Mouse (Mus musculus): ENCODE data around the gene BC048562.

Gene BC048562

DNA sequence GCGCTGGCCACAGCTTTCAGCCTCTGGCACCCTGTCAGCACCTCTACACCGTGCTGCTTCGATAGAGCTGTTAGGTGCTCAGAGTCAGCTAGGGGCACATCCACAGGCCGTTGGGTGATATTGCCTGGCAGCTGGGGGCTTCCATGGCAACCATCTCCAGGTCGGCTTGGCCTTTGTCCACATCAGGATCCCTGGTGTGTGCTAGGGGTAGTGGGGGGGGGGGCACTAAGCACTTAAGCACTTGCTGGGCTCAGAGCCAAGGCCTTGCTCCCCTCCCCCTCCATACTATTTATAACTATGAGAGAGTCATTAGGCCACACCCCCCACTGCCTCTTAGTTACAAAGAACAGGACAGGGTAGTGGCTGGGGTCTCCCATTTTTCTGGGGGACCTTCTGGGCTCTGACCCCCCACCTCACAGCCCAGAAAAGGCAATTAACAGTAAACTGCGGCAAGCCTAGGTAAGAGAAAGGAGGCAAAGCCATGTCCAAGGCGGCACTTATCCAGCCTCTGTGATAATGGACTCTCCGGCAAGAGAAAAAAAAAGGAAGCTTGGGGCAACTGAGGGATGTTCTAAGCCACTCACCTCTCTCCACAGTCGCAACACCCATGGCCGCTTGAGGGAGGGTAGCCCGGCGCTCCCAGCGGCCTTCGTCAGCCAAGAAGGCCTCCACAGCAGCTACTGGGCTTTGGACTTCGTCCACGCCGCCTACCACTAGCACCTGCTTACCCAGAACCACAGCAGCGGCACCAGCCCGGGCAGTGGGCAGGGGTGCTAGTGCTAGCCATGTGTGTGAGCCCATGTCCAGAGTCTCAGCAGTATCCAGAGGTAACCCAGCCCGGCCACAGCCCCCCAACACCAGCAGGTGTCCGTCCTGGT is 14.2 kb downstream of the BC048562 start:
- 50% methylated on average over 21 of the region's 21 CpGs for WGBS

DNA sequence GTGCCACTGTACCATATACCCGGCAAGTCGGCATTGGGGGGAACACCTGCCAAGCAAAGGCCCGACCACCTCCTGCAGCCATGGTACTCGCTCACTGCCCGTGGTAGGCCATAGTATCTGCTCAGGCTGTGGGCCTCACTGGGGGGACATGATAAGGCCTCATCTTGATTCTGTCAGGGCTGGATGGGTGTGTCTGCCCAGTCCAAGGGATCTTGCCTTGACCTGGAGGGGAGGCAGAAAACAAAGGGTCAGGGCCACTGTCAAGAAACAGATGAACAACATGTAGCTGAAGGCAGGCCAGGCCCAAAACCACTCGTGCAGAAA is 14.8 kb downstream of the BC048562 start:
- WGBS: 86% methylated on average over 6 of the region's 6 CpGs

DNA sequence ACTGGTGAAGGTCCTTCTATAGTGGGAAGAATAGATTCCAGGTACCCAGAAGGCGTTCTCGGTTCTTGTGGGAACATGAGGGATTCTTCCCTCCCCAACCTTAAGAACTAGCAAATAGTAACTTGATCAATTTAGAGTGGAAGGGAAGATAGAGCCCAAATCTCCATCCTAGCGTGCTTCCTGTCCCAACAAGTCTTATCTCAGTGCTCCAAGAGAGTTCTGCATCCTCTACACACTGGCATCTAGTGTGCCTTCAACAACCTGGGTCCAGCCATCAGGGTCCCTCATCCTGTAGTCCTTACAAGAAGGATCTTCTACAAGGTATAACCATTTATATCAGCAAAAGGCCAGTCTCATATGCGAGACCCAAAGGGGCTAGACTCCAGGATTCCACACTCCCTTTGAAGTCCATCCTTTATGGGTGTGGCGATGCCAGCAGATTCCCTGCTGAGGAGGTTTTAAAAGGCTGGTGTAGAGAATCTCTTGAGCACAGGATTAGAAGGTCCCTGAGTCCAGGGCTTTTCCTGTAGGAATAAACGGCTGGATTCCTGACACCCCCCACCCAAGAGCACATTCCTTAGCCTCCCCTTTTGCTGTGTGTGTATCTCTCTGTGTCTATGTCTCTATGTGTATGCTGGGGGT is 15.4 kb downstream of the BC048562 start:
- 51% methylated on average over 6 of the region's 6 CpGs for WGBS

DNA sequence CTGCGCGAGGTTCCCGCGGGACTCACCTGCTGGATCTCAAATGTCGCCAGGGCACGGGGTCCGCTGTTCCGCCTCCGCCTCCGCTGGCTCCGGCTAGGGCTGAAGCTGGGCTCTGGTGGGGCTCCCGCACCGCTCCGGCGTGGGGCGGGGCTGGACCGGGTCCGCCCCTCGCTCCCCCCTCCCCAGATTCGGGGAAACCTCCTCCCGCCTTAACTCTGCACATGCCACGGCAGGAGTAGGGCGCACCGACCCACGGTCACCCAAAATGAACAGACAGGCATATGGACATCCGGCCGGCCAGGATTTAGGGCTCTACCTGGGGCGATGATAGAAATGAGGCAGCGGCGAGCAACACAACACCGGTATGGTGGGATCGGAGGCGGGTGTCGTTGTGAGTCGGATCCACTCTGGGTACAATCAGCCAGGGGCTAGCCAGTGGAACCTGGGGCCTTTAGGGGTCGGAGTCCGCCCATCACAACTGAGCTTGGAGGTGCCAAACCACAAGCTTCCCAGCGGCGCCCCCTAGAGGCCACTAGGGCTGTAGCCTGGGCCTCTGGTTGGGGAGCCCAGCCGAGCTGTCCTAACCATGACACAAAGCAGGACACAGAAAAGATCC is 16.1 kb downstream of the BC048562 start:
- under 1% methylated on average over 40 of the region's 40 CpGs for WGBS

DNA sequence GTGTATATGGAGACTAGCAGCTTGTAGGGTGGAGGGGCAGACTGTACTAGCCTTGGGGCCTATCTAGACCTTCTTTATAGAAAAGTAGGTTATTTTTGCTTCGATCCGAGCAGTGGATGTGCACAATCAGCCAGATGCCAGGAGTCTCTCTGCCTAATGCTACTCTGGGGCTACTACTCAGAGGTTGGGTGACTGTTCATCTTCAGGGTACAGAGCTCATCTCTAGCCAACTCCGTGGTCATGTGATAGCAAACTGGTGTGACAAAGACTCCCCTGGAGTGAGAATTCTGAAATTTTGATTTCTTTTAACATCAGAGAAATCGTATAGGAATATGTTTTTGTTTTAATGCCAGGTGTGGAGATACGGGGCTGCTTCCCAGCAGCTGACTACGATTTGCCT is 16.6 kb downstream of the BC048562 start:
- 25% methylated on average over 6 of the region's 6 CpGs for WGBS

DNA sequence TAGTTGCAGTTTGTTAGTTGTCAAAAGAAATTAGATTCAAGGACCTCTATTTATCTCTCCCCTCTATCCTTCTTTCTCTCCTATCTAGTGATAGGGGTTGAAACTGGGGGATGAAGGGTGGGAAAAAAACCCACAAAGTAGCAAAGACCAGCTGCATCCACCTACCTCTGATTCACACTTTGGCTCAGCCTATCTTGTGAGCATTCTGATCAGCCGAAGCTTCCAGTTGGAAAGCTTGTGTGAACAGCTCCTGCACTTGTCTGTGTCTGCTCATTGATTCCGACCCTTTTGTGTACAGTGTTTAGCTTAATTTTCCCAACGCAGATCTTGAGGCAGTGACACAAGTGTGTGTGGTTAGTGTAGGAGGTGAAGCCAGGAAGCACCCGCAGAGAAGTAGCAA is 17.2 kb downstream of the BC048562 start:
- WGBS: 29% methylated on average over 4 of the region's 4 CpGs

DNA sequence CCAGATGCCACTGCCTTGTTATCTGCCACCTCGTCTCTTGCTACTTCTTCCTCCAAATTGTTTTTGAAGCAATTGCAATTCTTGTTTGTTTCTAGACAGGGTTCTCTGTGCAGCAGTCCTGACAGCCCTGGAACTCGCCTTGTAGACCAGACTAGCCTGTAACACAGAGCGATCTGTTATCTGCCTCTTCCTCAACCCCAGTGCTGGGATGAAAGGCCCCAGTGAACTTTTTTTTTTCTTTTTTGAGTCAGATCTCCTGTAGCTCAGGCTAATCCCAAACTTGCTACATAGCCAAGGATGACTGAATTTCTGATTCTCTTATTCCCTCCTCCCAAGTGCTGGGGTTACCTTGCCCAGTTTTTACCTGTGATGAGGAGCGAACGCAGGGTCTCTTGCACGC is 18.1 kb downstream of the BC048562 start:
- 81% methylated on average over 6 of the region's 6 CpGs for WGBS

DNA sequence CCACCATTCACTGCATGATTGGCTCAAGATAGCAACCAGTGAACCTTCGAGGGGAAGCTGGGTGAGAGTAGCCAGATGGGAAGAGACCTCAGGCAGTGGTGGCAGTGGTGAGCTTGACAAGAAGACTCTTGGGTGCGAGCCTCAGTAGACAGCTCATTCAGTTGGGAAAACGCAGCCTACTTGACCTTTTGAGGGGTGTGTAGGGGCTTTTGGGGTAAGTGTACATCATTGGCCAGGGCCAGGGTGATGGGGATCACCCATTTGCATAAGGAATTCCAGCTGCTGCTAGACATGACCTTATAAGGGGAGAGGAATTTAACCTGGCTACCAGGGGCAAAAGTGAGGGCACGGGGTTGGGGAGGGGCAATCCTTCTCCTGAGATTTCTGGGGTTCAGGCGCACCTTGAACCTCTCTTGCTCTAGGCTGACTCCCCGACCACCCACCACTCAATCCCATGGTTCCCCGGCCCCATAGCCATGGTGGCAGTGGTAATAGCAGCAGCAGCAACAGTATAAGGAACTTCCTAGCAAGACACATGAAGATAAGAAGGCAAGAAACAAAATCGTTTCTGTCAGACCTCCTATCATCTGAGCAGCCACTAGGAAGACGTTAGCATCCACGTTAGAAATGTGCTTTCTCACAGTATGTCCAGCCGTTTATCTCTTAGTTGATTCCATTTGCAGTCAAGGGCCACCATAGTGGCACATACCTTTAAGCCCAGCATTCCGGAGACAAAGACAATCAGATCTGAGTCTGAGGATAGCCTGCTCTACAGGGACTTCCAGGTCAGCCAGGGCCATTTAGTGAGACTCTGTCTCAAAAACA is 19.7 kb downstream of the BC048562 start:
- WGBS: 82% methylated on average over 12 of the region's 12 CpGs

DNA sequence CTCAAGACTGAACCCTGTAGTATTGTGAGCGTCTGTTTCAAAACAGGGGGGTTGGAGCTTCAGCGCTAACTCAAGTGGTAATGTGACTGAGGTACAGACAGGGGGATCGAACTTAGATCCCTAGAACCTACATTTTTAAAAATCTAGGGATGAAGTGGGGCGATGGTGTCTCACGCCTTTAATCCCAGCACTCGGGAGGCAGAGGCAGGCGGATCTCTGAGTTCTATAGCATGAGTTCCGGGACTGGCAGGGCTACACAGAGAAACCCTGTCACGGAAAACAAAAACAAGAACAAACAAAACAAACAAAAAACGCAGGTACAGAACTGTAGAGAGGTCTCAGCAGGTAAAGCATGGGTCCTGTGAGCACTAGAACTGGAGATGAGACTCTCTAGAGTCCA is 20.7 kb downstream of the BC048562 start:
- 90% methylated on average over 10 of the region's 10 CpGs for WGBS

DNA sequence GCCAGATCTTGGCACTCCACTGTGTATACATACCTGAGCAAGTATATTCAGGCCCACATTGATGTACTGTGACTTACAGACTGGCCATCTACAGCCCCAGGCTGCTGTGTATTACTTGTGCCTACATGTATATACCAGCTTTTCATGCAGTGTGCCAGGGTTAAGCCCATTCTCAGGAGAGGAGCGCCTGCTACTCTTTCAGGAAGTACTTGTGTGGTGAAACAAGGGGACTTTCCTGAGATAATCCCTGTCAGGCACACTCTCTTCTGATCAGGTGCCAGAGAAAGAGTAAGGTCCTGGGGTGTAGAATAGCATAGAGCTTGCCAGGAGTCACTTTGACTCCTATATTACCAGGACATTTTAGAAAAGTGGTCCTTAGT is 23.6 kb downstream of the BC048562 start:
- WGBS: 80% methylated on average over 1 of the region's 1 CpGs

DNA sequence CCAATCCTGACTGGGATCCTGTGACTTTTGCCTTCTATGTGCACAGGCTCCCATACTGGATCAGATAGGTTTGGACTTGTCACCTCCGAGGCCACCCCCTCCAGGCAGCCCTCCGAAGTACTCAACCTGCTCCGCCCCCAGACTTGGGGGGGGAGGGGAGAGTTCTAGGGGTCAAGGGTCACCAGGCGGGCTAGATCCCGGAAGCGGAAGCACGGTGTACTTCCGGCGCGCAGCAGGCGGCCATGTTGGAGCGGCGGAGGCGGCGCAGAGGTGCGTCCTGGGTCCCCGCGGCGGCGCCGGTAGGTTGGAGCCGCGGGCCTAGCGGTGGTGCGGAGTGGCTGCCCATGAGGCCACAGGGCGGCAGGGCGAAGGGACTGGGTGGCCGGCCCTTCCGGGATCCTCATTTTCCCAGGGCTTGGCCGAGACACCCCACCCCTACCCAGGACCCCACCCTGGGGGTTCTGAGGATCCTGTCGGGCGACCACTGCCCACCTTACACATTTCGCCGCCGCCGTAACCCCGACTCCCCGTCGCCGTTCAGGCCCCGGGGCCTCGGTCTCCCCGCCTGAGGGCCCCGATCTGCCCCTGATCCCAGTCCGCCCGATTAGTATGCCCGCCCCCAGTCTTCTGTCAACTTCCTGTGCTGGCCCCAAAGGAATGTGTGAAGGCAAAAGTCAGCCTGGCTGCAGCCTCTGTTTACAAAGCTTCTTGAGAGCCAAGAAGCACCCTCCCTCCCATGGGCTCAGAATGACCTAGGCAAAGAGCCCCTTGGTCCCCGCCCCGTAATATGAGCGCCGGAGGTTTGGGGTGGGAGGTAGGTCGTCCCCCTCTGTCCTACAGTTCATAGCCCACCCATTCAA is 24.3 kb downstream of the BC048562 start, which contains the start of gene Ccdc71:
Gene Ccdc71 (plus strand): TSS at position 209 of the 860 bp plus-strand sequence.
- under 1% methylated on average over 52 of the region's 52 CpGs for WGBS

DNA sequence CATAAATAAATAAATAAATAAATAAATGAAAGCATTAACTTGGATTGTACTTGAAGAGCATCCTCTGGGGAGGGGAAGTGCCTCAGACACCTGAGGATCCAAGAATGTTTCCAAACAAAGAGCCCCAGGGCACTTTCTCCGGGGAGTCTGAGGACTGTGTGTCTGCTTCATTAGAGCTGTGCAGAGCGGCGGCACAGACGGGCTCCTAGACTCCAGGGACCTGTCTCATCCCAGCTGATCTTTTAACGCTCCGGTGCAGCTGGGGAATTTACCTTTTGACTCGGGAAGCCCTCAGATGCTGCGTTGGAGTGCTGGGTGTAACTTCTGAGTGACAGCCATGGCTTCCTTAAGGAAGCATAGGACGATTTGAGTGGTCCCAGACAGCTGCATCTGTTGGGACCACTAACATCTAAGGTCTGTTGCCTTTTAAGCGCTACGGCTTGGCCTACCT is 24.9 kb downstream of the BC048562 start, which contains the start of gene Klhdc8b:
Gene Klhdc8b (minus strand): TSS at position 401 of the 451 bp plus-strand sequence.
- 21% methylated on average over 11 of the region's 11 CpGs for WGBS

DNA sequence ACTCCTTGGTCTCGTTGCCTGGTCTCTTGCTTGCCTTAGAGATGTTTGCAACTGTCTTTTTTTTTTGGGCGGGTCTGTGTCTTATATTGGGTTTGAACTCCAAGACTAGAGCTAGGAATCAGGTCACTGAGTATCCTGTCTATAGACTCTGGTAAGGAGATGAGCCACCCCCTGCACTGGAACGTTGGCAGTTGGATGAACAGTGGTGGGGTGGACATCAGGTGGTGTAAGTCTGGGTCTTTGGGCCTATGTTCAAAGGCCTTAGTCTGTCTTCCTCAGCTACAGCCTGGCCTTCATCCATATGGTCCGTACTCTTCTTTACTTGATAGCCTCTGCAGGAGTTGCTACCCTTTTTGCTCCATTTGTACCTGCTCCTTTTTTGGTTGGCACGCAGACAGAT is 25.4 kb downstream of the BC048562 start:
- 82% methylated on average over 5 of the region's 5 CpGs for WGBS

DNA sequence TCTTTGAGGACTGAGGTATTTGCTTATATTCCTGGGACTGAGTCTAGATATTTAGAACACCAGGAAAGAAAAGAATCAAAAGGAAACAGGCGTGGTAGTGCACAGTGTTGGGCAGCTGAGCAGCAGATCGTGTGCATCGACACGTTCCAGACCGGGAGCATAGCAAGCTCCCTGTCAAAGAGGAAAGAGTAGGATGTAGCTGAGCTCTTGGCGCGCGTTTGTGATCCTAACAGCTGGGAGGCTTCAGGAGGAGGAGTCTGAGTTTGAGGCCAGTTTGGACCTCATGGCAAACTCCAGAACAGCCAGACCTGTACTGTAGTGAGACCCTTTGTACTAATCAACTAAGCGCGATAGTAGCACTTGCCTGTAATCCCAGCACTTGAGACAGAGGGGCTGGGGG is 25.9 kb downstream of the BC048562 start:
- 69% methylated on average over 10 of the region's 10 CpGs for WGBS

DNA sequence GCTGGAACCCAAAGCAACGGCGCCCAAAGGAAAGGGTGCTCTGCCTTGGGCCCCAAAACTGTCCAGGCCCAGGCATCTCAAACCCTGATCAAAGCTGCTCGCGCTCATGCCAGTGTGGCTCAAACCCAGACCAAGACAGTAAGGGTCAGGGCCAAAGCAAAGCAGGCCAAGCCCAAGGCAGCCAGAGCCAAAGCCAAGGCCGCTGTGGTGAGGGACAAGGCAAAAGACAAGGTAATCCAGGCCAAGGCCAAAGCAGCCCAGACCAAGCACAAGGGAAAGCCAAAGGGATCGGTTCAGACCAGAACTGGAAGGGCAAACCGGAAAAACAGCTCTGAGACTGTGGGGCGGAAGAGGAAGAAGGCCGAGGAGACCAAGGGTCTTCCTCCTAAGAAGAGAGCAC is 27.4 kb downstream of the BC048562 start:
- 96% methylated on average over 9 of the region's 9 CpGs for whole genome bisulfite sequencing

DNA sequence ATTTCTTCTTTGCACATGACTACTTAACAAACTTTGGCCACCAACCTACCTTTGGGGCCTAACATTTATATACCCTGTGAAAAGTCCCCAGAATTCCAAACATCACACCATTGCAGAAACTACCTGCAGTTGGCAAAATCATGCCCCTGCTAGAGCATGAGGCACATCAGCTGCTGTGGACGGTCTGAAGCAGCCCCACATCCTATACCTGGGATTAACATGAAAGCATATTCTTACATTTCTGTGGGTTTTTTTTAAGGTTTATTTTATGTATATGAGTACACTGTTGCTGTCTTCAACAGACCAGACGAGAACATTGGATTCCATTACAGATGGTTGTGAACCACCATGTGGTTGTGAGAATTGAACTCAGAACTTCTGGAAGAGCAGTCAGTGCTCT is 29.9 kb downstream of the BC048562 start:
- 95% methylated on average over 2 of the region's 2 CpGs for WGBS

DNA sequence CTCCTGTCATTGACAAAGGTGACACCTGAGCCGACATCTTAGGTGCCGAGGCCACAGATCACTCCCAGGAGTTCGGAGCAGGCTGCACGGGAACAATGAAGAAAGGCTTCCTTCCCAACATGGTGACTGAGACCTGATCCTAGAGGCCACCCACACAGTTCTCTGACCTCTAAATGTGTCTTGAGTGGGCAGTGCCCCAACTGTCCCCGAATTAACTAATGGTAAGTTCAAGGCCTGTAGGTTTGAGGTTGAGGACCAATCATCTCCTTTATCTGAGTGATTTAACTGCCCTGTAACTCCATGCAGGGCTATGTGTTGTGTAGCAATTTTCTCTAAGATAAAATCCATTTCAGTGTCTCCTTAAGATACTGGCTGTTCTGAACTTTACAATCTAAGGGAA is 33.1 kb downstream of the BC048562 start:
- 85% methylated on average over 5 of the region's 5 CpGs for WGBS

DNA sequence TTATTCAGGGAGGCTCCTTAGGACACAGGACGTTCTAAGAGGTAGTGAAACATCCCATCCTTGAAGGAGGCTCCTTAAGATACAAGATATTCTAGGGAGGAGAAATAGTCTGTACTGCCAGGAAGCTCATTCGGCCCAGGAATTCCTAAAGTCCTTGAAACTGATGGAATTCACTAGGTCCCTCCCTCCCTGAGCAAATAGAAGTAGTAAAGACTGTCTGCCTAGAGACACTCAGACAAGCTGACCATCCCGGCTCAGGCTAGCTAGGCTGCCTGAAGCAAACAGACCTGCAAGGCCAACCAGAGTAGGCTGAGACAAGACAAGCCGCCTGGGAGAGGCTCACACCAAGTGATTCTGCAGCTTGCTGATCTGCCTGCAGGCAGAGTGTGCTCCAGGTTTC is 33.6 kb downstream of the BC048562 start:
- 89% methylated on average over 4 of the region's 4 CpGs for WGBS

DNA sequence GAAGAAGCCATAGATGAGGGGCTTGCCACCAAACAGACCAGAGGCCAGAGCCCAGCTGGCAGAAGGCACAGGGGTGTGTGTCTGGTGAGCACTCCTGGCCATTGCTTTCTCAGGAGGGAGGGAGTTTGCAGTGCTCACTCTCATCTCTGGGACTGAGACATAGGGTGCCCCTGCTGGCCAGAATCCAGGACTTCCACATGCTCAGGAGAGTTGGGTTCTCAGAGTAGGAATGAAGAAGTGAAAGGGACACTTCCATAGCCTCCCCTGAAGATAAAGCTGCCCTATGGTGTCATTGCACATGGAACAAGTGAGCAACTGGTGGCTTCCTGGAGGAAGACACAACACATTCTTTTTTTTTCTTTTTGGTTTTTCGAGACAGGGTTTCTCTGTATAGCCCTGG is 38.2 kb downstream of the BC048562 start:
- 54% methylated on average over 1 of the region's 1 CpGs for WGBS

DNA sequence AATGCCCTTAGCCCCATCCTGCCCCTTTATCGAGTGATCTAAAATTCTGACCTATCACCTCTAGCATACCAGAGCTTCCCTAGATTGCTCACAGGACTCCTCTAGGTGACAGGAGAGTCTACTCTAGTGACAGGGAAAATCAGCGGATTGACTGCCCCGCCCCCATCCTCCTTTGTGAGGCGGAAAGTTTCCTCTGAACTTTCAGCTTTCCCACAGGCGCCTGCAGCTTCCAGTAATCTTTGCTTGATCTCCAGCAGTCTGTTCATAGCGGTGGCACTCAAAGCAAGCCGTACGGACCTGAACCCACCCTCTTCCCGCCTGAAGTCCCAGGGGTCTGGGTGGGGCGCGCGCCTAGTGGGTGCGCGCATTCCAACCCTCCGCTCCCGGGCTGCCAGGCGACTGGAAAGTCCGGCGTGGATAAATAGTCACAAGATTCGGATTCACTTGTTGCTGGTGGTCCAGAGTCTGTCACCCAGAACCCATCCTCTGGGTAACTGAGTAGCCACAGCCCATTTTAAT is 42.4 kb downstream of the BC048562 start:
- 3% methylated on average over 20 of the region's 20 CpGs for WGBS

DNA sequence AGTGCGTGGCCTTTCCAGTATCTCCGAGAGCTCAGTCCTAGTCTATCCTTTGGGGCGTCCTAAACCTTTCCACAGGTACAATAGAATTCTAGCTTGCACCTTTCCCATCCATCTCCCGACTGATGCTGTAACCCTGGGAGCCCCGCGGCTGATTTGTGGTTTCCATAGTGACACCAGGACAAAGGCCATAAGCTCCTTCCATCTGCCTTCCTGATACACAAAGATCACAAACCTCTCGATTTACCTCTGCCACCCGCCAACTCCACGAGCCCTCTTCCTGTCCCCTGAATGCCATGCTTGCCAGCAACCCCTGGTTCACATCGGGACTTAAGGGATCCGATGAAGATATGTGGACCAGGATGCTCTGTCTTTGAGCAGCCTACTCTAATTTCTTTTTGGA is 43.0 kb downstream of the BC048562 start:
- 31% methylated on average over 11 of the region's 11 CpGs for WGBS
